Mouse (Mus musculus) hindbrain, embryonic 10.5 days (tissue): ENCODE results near the gene Ambp. TPM values are rescaled to one million over a fixed set of nuclear protein-coding genes. Genes with fewer than 3 reads are reported as not detected.

Experiments
- DNase-seq: peaks from one replicate; pipeline ENCODE4 v3.0.0-alpha.2; 2017; ENCODE audit warnings: low spot score
- H3K27ac ChIP-seq: fragments of 300-500 bp; sonication (generic); 2 replicates; pipeline ENCODE4 v1.5.1; 2016; ENCODE audit warnings: mild to moderate bottlenecking, moderate library complexity
- H3K27me3 ChIP-seq: fragments of 300-500 bp; sonication (generic); 2 replicates; pipeline ENCODE4 v1.6.1; 2016; ENCODE audit warnings: mild to moderate bottlenecking; ENCODE audit not compliant: poor library complexity, insufficient read depth, severe bottlenecking
- H3K36me3 ChIP-seq: fragments of 300-500 bp; sonication (generic); 2 replicates; pipeline ENCODE4 v1.6.1; 2016; ENCODE audit warnings: mild to moderate bottlenecking, moderate library complexity
- H3K4me1 ChIP-seq: fragments of 300-500 bp; sonication (generic); replicated peaks from 2 replicates; pipeline ENCODE4 v1.6.1; 2016; ENCODE audit warnings: mild to moderate bottlenecking
- H3K4me3 ChIP-seq: fragments of 300-500 bp; sonication (generic); 2 replicates; pipeline ENCODE4 v1.5.1; 2016; ENCODE audit warnings: mild to moderate bottlenecking, moderate library complexity
- H3K9me3 ChIP-seq: fragments of 300-500 bp; sonication (generic); 2 replicates; pipeline ENCODE4 v1.6.1; 2016; ENCODE audit warnings: mild to moderate bottlenecking, moderate library complexity
- WGBS: fragments of 180-500 bp; shearing (Covaris S2); methylation state at CpG from one replicate; pipeline ENCODE4 v1.1.7; 2016; 5-methylcytosine and 5-hydroxymethylcytosine counted together
- polyA plus RNA-seq: library from polyadenylated mRNA; unstranded; fragments of >200 nt; fragmentation: Nextera tagmentation; extraction: Ambion mirVana; gene quantifications from 2 replicates; pipeline ENCODE4 v1.2.1, GENCODE M21; 2016

Ambp gene
- not detected in 2 replicates for polyA plus RNA-seq

- Histone ChIP-seq H3K27ac (no peak within 1 kb of the TSS), H3K9me3 (no peaks in the 10 kb centered on the region), H3K4me3 (no peak within 1 kb of the TSS), H3K36me3 (no peaks in the 10 kb centered on the region), H3K27me3 (no peaks in the 10 kb centered on the region), H3K4me1 (no peaks in the 10 kb centered on the region)
- WGBS, result 63% methylated on average over 5 of the region's 5 CpGs
- DNase-seq, result no peak
Measured at GRCm38 (mm10) chr4:63154699-63155098, at the start of gene Ambp. Ambp (minus strand) TSS chr4:63154799.

- no peak for DNase-seq
- H3K27ac ChIP-seq, result no peak overlapping the region
- H3K27me3 ChIP-seq, result no peaks in the 10 kb centered on the region
- H3K4me3 ChIP-seq, result no peak overlapping the region
- H3K36me3 ChIP-seq, result no peaks in the 10 kb centered on the region
- no peaks in the 10 kb centered on the region for H3K9me3 ChIP-seq
- no peaks in the 10 kb centered on the region for H3K4me1 ChIP-seq
- 87% methylated on average over 7 of the region's 7 CpGs for WGBS
Measured at GRCm38 (mm10) chr4:63203874-63204273, 49.3 kb upstream of the Ambp start.

GRCm38 (mm10) chr4:63199366-63199765 is 44.8 kb upstream of the Ambp start:
- Histone ChIP-seq H3K27ac (no peak overlapping the region), H3K27me3 (no peaks in the 10 kb centered on the region), H3K36me3 (no peaks in the 10 kb centered on the region), H3K9me3 (no peaks in the 10 kb centered on the region), H3K4me1 (no peaks in the 10 kb centered on the region), H3K4me3 (no peak overlapping the region)
- WGBS, result 92% methylated on average over 5 of the region's 5 CpGs
- no peak for DNase-seq

DNA sequence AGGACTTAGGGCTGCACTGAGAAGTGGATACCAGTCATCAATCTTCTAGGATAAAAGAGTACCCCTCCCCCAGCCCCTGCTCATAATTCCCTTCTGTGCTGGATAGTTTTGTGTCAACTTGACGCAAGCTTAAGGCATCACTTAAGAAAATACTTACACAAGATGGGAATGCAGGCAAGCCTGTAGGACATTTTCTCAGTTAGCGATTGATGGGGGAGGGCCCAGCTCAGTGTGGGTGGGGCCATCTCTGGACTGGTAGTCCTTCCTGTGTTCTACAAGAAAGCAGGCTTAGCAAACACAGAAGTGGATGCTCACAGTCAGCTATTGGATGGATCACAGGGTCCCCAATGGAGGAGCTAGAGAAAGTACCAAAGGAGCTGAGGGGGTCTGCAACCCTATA is 39.8 kb upstream of the Ambp start:
- Histone ChIP-seq H3K4me1 (peaks cover 11% of the 10 kb centered on the region; the same call in 1 of the 2 replicates), H3K4me3 (no peak overlapping the region), H3K9me3 (no peaks in the 10 kb centered on the region), H3K27ac (no peak overlapping the region), H3K27me3 (no peaks in the 10 kb centered on the region), H3K36me3 (no peaks in the 10 kb centered on the region)
- 83% methylated on average over 2 of the region's 2 CpGs for WGBS
- no peak for DNase-seq

- Histone ChIP-seq H3K27me3 (no peaks in the 10 kb centered on the region), H3K27ac (no peak overlapping the region), H3K4me3 (no peak overlapping the region), H3K9me3 (no peaks in the 10 kb centered on the region), H3K36me3 (no peaks in the 10 kb centered on the region), H3K4me1 (peaks cover 18% of the 10 kb centered on the region)
- WGBS, result 67% methylated on average over 5 of the region's 5 CpGs
- no peak for DNase-seq
Measured at GRCm38 (mm10) chr4:63191641-63192040, 37.0 kb upstream of the Ambp start.

DNA sequence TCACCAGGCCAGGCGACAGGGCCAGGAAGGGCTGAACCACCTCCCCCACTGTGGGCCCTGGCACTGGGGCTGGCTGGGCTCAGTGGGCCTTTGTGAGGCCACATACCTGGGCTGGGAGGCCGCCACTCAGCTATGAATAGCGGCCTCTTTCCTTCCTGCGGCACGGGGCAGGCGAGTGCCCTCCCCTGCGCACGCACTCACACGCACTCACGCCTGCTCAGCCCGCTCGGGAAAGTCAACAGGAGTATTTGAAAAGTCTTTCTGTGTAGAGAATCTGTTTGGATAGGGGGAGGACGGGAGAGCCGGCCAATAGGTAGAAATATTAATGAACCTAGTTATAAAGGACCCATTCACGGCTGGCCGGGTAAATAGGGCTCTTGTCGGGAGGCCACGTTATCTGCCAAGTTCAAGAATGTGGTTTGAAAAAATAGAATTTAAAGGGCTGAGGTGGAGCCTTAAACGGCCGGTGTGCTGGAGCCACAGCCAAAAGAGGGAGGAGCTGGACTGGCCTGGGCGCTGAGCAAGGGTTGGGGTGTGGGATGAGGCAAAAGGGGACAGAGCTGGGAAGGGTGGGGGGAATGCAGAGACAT is 31.8 kb upstream of the Ambp start:
- no peak overlapping the region; the same call in 1 of the 2 replicates for H3K27ac ChIP-seq

DNA sequence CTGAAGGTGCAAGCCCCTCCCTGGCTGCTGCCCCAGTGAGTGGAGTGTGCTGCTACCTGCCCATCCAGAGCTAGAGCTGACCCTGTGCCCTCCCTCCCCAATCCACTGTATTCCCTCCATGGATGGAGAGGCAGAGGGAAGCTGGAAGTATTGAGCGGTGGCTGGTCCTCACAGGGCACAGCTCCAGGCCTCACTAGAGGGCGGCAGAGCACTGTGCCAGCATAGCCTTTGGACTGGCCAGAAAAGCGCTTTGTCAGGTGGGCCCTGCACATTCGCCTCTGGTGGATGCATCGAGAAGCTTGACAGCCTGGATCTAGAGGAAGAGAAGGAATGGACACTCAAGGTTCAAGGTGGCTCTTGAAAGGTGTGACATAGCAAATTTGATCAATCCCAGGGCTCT is 27.0 kb upstream of the Ambp start:
- peak; percentile 69 for DNase-seq
- H3K9me3 ChIP-seq, result no peaks in the 10 kb centered on the region
- no peak overlapping the region for H3K27ac ChIP-seq
- H3K4me3 ChIP-seq, result no peak overlapping the region
- H3K27me3 ChIP-seq, result peaks cover 5% of the 10 kb centered on the region; the same call in 1 of the 2 replicates
- 15% methylated on average over 5 of the region's 5 CpGs for WGBS
- H3K36me3 ChIP-seq, result no peaks in the 10 kb centered on the region
- peaks cover 6% of the 10 kb centered on the region for H3K4me1 ChIP-seq

More for the DNA sequence above, 31.8 kb upstream of the Ambp start:
- 65% methylated on average over 21 of the region's 21 CpGs for WGBS
- H3K36me3 ChIP-seq, result no peaks in the 10 kb centered on the region
- DNase-seq, result no peak
- H3K4me3 ChIP-seq, result no peak overlapping the region
- H3K4me1 ChIP-seq, result peaks cover 24% of the 10 kb centered on the region
- H3K9me3 ChIP-seq, result no peaks in the 10 kb centered on the region
- H3K27me3 ChIP-seq, result peaks cover 5% of the 10 kb centered on the region; the same call in 1 of the 2 replicates

DNA sequence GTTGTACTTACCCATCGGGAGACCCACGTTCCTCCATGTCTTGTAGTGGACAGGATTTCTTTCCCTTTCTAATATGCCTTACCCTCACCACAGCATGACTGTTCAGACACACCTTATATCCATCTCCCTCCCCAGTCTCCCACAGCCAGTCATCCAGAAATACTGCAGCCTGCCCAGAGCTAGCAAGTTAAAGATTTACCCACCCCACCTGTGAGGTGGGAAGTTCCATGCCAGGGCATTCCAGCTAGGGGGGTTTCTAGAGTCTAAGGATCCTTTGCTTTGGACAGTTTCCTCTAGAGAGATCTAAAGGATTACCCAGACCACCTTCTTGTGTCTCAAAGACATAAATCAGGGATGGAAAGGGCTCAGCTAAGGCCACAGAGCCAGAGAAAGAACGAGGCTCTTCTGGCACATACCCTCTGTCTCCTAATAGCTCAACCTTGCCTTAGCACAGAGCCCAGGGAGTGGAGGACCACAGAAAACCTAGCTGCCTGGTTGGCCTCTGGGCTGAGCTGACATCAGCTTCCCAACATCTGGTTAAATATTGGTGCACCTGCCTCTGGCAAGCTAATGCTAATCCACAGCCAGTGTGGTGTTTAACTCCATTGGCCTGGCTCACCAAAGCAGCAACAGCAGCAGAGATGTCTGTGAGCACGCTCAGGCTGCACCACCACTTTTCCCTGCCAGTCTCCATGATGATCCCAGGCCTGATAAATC is 17.5 kb upstream of the Ambp start, which contains the start of gene Kif12:
Gene Kif12, minus strand, starts transcription at position 163 of the 717 bp plus-strand sequence.
- H3K4me1 ChIP-seq, result no peaks in the 10 kb centered on the region
- no peaks in the 10 kb centered on the region for H3K9me3 ChIP-seq
- H3K27ac ChIP-seq, result no peak within 1 kb of the TSS
- no peaks in the 10 kb centered on the region for H3K36me3 ChIP-seq
- DNase-seq, result no peak
- H3K27me3 ChIP-seq, result peaks cover 31% of the 10 kb centered on the region
- H3K4me3 ChIP-seq, result no peak within 1 kb of the TSS
- 81% methylated on average over 4 of the region's 4 CpGs for WGBS

GRCm38 (mm10) chr4:63171122-63171521 is 16.5 kb upstream of the Ambp start:
- Histone ChIP-seq H3K27me3 (peaks cover 31% of the 10 kb centered on the region), H3K27ac (no peak overlapping the region), H3K4me1 (no peaks in the 10 kb centered on the region), H3K4me3 (no peak overlapping the region), H3K36me3 (no peaks in the 10 kb centered on the region), H3K9me3 (no peaks in the 10 kb centered on the region)
- 49% methylated on average over 24 of the region's 24 CpGs for WGBS
- DNase-seq, result no peak

- Histone ChIP-seq H3K27me3 (peaks cover 31% of the 10 kb centered on the region), H3K27ac (no peak overlapping the region), H3K36me3 (no peaks in the 10 kb centered on the region), H3K4me3 (no peak overlapping the region), H3K4me1 (no peaks in the 10 kb centered on the region), H3K9me3 (no peaks in the 10 kb centered on the region)
- 88% methylated on average over 4 of the region's 4 CpGs for WGBS
- DNase-seq, result no peak
Measured at GRCm38 (mm10) chr4:63170061-63170460, 15.5 kb upstream of the Ambp start.

GRCm38 (mm10) chr4:63166323-63166722 is 11.7 kb upstream of the Ambp start:
- WGBS, result 88% methylated on average over 5 of the region's 5 CpGs
- no peaks in the 10 kb centered on the region for H3K9me3 ChIP-seq
- no peaks in the 10 kb centered on the region for H3K4me1 ChIP-seq
- H3K4me3 ChIP-seq, result no peak overlapping the region
- H3K27ac ChIP-seq, result no peak overlapping the region
- no peaks in the 10 kb centered on the region for H3K36me3 ChIP-seq
- H3K27me3 ChIP-seq, result peaks cover 16% of the 10 kb centered on the region
- DNase-seq, result no peak

DNA sequence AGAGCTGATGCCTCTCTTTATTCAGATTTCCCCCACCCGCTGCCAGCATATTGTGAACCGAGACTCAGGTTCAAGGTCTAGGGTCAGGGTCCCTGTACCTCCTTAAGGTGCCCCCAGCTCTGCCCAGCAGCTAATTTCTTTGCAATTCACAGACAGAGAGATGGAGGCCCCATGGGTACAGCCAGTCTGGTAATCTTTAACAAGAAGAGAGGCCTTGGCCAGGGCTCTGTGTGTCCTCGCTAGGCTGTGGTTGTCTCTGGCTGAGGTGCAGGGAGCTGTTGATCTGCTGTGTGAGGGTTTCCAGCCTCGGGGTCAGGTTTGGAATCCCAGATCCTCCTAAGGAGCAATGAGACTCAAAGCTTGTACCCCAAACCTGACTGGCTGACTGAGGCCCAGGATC is 11.0 kb upstream of the Ambp start:
- Histone ChIP-seq H3K27ac (no peak overlapping the region), H3K9me3 (no peaks in the 10 kb centered on the region), H3K4me1 (no peaks in the 10 kb centered on the region), H3K36me3 (no peaks in the 10 kb centered on the region), H3K27me3 (peaks cover 9% of the 10 kb centered on the region), H3K4me3 (no peak overlapping the region)
- DNase-seq, result no peak
- 91% methylated on average over 4 of the region's 4 CpGs for WGBS

DNA sequence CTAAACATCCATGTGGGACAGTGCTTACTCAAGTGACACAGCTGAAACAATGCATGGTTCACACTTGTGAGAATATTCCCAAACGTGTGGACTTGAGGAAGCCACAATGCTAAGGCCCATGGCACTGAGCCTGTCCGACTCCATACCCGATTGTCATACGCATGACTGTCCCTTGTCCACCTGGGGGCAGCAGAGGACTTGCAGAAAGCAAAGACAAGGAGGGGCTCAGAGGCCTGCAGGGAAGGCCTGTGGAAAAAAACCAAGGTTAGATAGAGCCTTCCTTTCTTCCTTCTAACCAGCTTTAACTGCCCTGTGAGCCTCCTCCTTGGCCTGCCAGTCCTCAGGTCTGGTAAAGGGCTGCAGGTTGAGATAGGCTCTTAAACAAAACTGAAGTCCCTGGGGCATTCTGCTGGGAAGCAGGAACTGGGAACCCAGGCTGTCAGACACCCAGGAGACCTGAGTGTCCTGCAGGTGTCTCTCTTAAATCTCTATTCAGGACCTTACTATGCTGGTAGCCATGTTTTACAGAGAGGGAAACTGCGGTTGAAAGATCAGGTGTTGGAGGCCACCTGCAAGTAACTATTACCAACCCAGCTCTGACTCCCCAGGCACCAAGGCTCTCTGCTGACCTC is 4.5 kb upstream of the Ambp start:
- WGBS, result 16% methylated on average over 5 of the region's 5 CpGs
- H3K9me3 ChIP-seq, result no peaks in the 10 kb centered on the region
- no peaks in the 10 kb centered on the region for H3K27me3 ChIP-seq
- H3K27ac ChIP-seq, result 0 out of 2 replicates have a peak overlapping the region, but pooled peaks have one; percentile 31
- no peaks in the 10 kb centered on the region for H3K36me3 ChIP-seq
- H3K4me3 ChIP-seq, result no peak overlapping the region
- no peaks in the 10 kb centered on the region for H3K4me1 ChIP-seq
- DNase-seq, result peak; percentile 84
